Mouse (Mus musculus): ENCODE results near the gene Thegl. TPM values are rescaled to one million over a fixed set of nuclear protein-coding genes. Genes with fewer than 3 reads are reported as not detected.
"Not testable (repeated sequence)": the region's sequence is repeated elsewhere in the genome, so short reads cannot be mapped to it uniquely, and the experiment has no call there.

Gene Thegl
- polyA plus RNA-seq (2015; fragmentation: Nextera tagmentation; extraction: Ambion mirVana) = 0.22 and 0.48 TPM in 2 replicates

- no peak within 1 kb of the TSS for H3K27ac ChIP-seq
- no peaks in the 10 kb centered on the region for H3K36me3 ChIP-seq
- peak within 1 kb of the TSS; percentile 40 for H3K4me3 ChIP-seq (replicated peaks)
- H3K27me3 ChIP-seq (replicated peaks) = no peaks in the 10 kb centered on the region
- H3K4me2 ChIP-seq = peak within 1 kb of the TSS; percentile 75
- H3K4me1 ChIP-seq = no peaks in the 10 kb centered on the region
- no peaks in the 10 kb centered on the region for H3K9me3 ChIP-seq
- ATAC-seq (ENCODE audit: insufficient read depth, low FRiP score, low read depth) = peak; percentile 97
- WGBS = 14% methylated on average over 57 of the region's 57 CpGs
- no peak within 1 kb of the TSS for H3K9ac ChIP-seq
Observed at GRCm38 (mm10) chr5:77015544-77016482, at the start of gene Thegl. Gene Thegl (plus strand): TSS chr5:77016023.

GRCm38 (mm10) chr5:76969250-76969649 lies 46.6 kb upstream of the Thegl start:
- no peak overlapping the region for H3K4me3 ChIP-seq (replicated peaks)
- H3K27me3 ChIP-seq (replicated peaks) = no peaks in the 10 kb centered on the region
- H3K27ac ChIP-seq = no peak overlapping the region
- ATAC-seq (ENCODE audit: insufficient read depth, low FRiP score, low read depth) = no peak
- H3K9me3 ChIP-seq = no peaks in the 10 kb centered on the region
- H3K36me3 ChIP-seq = peaks cover 20% of the 10 kb centered on the region
- H3K9ac ChIP-seq = no peak overlapping the region
- no peak overlapping the region for H3K4me2 ChIP-seq
- 64% methylated on average over 5 of the region's 5 CpGs for WGBS
- H3K4me1 ChIP-seq = peaks cover 8% of the 10 kb centered on the region; the same call in 1 of the 2 replicates

- ATAC-seq (ENCODE audit: insufficient read depth, low FRiP score, low read depth); H3K4me1 ChIP-seq; H3K9me3 ChIP-seq; H3K4me2 ChIP-seq; H3K9ac ChIP-seq; H3K27me3 ChIP-seq (replicated peaks); H3K27ac ChIP-seq; H3K4me3 ChIP-seq (replicated peaks): not testable (repeated sequence)
- 43% methylated on average over 1 of the region's 1 CpGs for WGBS
- peaks cover 18% of the 10 kb centered on the region for H3K36me3 ChIP-seq
Observed at GRCm38 (mm10) chr5:76971115-76971514, 44.7 kb upstream of the Thegl start.

- Histone ChIP-seq H3K9ac (no peak overlapping the region), H3K4me1 (peaks cover 8% of the 10 kb centered on the region; the same call in 1 of the 2 replicates), H3K27ac (no peak overlapping the region)
Observed at GRCm38 (mm10) chr5:76973488-76973887, 42.3 kb upstream of the Thegl start.

GRCm38 (mm10) chr5:76974207-76974553 lies 41.6 kb upstream of the Thegl start:
- WGBS = 2% methylated on average over 17 of the region's 17 CpGs
- Histone ChIP-seq H3K9me3 (no peaks in the 10 kb centered on the region), H3K36me3 (peaks cover 8% of the 10 kb centered on the region), H3K27ac (peak overlapping the region; percentile 35; the same call in 1 of the 2 replicates), H3K4me3 (replicated peaks) (peak overlapping the region; percentile 97), H3K9ac (peak overlapping the region; percentile 37), H3K27me3 (replicated peaks) (no peaks in the 10 kb centered on the region), H3K4me2 (peak overlapping the region; percentile 89), H3K4me1 (peaks cover 8% of the 10 kb centered on the region; the same call in 1 of the 2 replicates)
- ATAC-seq (ENCODE audit: insufficient read depth, low FRiP score, low read depth) = no peak; the same call in 1 of the 2 replicates

More at GRCm38 (mm10) chr5:76973488-76973887, 42.3 kb upstream of the Thegl start:
- peak overlapping the region; percentile 97 for H3K4me3 ChIP-seq (replicated peaks)
- H3K36me3 ChIP-seq = peaks cover 12% of the 10 kb centered on the region
- 49% methylated on average over 3 of the region's 3 CpGs for WGBS
- no peaks in the 10 kb centered on the region for H3K9me3 ChIP-seq
- no peaks in the 10 kb centered on the region for H3K27me3 ChIP-seq (replicated peaks)
- H3K4me2 ChIP-seq = peak overlapping the region; percentile 89
- no peak for ATAC-seq (ENCODE audit: insufficient read depth, low FRiP score, low read depth)

- Histone ChIP-seq H3K4me2 (peak within 1 kb of the TSS; percentile 89), H3K4me3 (replicated peaks) (peak within 1 kb of the TSS; percentile 97), H3K9ac (peak within 1 kb of the TSS; percentile 93), H3K4me1 (peaks cover 8% of the 10 kb centered on the region; the same call in 1 of the 2 replicates), H3K36me3 (peaks cover 13% of the 10 kb centered on the region; the same call in 1 of the 2 replicates), H3K27ac (peak within 1 kb of the TSS; percentile 91), H3K27me3 (replicated peaks) (no peaks in the 10 kb centered on the region), H3K9me3 (no peaks in the 10 kb centered on the region)
- ATAC-seq (ENCODE audit: insufficient read depth, low FRiP score, low read depth) = peak; percentile 94
- under 1% methylated on average over 60 of the region's 60 CpGs for WGBS
Observed at GRCm38 (mm10) chr5:76974554-76975285, 41.1 kb upstream of the Thegl start, which contains the start of gene Srp72. Gene Srp72 (plus strand): TSS chr5:76974683.

- Histone ChIP-seq H3K9ac (no peak overlapping the region), H3K4me3 (replicated peaks) (peak overlapping the region; percentile 97), H3K27ac (no peak overlapping the region), H3K4me2 (peak overlapping the region; percentile 47), H3K4me1 (peaks cover 8% of the 10 kb centered on the region; the same call in 1 of the 2 replicates), H3K27me3 (replicated peaks) (no peaks in the 10 kb centered on the region), H3K36me3 (peaks cover 14% of the 10 kb centered on the region), H3K9me3 (no peaks in the 10 kb centered on the region)
- WGBS = 85% methylated on average over 8 of the region's 8 CpGs
- ATAC-seq (ENCODE audit: insufficient read depth, low FRiP score, low read depth) = no peak
Observed at GRCm38 (mm10) chr5:76975736-76976135, 40.1 kb upstream of the Thegl start.

GRCm38 (mm10) chr5:76984015-76984414 lies 31.8 kb upstream of the Thegl start:
- H3K4me1 ChIP-seq = no peaks in the 10 kb centered on the region
- no peaks in the 10 kb centered on the region for H3K27me3 ChIP-seq (replicated peaks)
- H3K4me2 ChIP-seq = no peak overlapping the region
- no peak overlapping the region for H3K9ac ChIP-seq
- no peak for ATAC-seq (ENCODE audit: insufficient read depth, low FRiP score, low read depth)
- 91% methylated on average over 11 of the region's 11 CpGs for WGBS
- H3K27ac ChIP-seq = no peak overlapping the region
- no peaks in the 10 kb centered on the region for H3K9me3 ChIP-seq
- H3K36me3 ChIP-seq = peaks cover 57% of the 10 kb centered on the region
- H3K4me3 ChIP-seq (replicated peaks) = no peak overlapping the region

- 91% methylated on average over 3 of the region's 3 CpGs for WGBS
Observed at GRCm38 (mm10) chr5:76990789-76991188, 25.0 kb upstream of the Thegl start.

GRCm38 (mm10) chr5:76993174-76993814 lies 22.5 kb upstream of the Thegl start:
- Histone ChIP-seq H3K4me2 (no peak overlapping the region), H3K27ac (no peak overlapping the region), H3K9ac (no peak overlapping the region), H3K36me3 (peaks cover 58% of the 10 kb centered on the region), H3K4me3 (replicated peaks) (no peak overlapping the region), H3K4me1 (no peaks in the 10 kb centered on the region), H3K9me3 (no peaks in the 10 kb centered on the region), H3K27me3 (replicated peaks) (no peaks in the 10 kb centered on the region)
- whole genome bisulfite sequencing = 92% methylated on average over 5 of the region's 5 CpGs
- no peak; the same call in 1 of the 2 replicates for ATAC-seq (ENCODE audit: insufficient read depth, low FRiP score, low read depth)

More at GRCm38 (mm10) chr5:76990789-76991188, 25.0 kb upstream of the Thegl start:
- Histone ChIP-seq H3K36me3 (peaks cover 62% of the 10 kb centered on the region), H3K9me3 (no peaks in the 10 kb centered on the region), H3K27ac (no peak overlapping the region), H3K4me1 (no peaks in the 10 kb centered on the region), H3K4me2 (no peak overlapping the region), H3K9ac (no peak overlapping the region), H3K4me3 (replicated peaks) (no peak overlapping the region), H3K27me3 (replicated peaks) (no peaks in the 10 kb centered on the region)
- ATAC-seq (ENCODE audit: insufficient read depth, low FRiP score, low read depth) = no peak

GRCm38 (mm10) chr5:76998416-76998815 lies 17.4 kb upstream of the Thegl start:
- Histone ChIP-seq H3K4me3 (replicated peaks) (no peak overlapping the region), H3K36me3 (peaks cover 28% of the 10 kb centered on the region)

More at GRCm38 (mm10) chr5:76998416-76998815, 17.4 kb upstream of the Thegl start:
- Histone ChIP-seq H3K27ac (no peak overlapping the region), H3K4me1 (no peaks in the 10 kb centered on the region), H3K27me3 (replicated peaks) (no peaks in the 10 kb centered on the region), H3K9ac (no peak overlapping the region), H3K9me3 (no peaks in the 10 kb centered on the region), H3K4me2 (no peak overlapping the region)
- 53% methylated on average over 5 of the region's 5 CpGs for WGBS
- ATAC-seq (ENCODE audit: insufficient read depth, low FRiP score, low read depth) = no peak

Data from stomach, embryonic 15.5 days (tissue).